Mouse (Mus musculus): ENCODE data around the gene Dab2.

The Dab2 gene

DNA sequence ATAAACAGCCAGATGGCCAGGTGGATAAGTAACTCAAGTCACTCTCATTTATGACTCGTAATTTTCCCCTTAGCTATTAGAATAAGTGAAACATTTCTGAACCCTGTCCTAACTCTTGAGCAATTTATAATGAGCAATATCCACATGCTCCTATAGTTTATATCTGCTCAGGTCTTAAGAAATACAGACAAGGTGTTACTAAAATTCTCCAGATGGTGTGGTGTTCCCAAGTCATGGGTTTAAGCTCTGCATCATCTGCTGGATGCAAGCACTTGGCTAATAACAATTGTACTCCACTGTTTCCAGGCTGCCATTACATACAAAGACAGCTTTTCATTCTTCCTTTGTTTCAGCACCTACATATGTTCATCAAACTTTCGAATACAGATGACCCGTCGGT is 98.6 kb downstream of the Dab2 start:
- DNase-seq: no peak

DNA sequence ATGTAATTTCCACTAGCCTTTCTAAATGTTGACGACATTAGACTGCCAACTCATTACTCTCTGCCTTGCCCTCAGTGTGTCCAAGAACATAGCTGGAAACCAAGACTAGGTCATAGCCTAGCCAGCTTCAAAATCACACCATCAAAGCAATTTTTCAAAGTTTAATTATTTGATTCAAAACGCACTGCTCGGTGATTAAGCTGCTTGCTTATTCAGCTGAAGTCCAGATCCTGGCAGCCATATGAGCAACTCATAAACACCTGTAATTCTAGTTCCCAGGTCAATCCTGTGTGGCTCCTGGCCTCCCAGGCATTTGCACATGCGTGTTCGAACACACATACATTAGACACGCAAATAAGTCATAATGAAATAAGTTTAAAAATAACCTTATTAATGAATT is 99.3 kb downstream of the Dab2 start:
- no peak for DNase-seq

DNA sequence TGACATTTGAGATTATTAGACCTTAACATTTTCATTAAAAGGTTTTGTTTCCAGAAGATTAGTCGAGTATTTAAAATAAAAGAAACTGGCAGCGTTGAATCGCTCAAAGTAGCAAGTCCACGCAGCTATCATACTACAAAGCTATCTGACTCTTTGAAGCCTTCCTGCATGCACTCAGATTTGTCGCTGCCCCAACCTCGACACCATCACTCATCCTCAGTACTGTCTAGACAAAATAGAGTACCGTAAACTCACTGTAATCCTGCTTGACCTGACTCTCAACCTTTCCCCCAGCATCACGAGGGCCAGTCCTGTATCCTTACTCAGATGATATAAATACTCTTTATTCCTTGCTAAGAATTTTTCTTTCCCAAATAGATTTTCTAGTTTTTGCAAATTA is 100.5 kb downstream of the Dab2 start:
- DNase-seq: no peak

DNA sequence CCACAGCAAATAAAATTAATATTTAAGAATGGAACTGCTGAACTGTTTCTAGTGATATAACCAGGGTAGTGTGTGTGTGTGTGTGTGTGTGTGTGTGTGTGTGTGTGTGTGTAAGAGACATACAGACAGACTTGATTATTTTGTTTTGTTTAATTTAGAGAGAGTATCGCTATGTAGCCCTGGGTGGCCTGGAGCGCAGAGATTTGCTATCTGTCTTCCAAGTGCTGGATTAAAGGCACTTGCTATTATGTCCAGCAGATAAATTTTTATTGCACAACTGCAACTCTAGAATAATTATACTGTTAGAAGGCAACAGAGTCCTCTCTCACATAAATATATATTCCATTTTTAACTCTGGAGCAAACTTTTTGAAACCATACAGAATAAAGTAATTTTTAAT is 102.8 kb downstream of the Dab2 start:
- DNase-seq: no peak

DNA sequence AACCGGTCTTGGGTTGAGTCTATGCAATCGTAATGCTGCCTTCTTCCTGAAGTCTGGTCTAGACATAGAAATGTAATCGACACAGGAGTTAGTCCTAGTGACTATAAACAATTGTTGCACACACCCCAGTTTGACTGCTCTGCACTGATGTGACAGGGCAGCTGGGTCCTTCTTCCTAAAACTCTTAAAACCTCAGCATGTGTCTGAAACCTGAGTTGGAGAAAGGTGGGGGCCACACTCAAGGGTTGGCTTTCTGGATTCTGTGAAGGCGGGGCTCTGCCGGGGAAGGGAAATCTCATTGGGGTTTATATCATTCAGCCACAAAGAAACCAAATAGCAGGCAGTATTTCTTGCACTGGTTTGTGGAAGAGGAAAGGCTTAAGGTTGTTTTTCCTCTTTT is 104.6 kb downstream of the Dab2 start:
- no peak for DNase-seq

DNA sequence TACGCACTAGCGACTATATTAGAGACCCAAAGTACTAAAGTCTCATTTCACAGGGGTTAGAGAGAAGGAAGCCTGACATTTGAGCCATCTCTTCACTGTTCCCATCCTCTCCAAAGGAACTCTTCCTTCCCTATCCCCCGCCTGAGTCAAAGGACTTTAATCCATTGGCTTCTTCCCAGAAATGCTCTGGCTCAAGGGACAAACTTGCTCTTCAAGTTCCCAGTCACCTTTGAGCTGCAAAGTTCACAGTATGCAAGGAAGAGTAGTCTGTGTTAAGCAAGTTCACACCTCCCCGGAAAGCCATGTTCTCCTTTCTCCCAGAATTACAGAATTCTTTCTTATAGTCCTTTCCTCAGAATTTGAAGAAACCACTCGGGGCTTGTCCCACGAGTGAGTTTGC is 107.2 kb downstream of the Dab2 start:
- no peak for DNase-seq

DNA sequence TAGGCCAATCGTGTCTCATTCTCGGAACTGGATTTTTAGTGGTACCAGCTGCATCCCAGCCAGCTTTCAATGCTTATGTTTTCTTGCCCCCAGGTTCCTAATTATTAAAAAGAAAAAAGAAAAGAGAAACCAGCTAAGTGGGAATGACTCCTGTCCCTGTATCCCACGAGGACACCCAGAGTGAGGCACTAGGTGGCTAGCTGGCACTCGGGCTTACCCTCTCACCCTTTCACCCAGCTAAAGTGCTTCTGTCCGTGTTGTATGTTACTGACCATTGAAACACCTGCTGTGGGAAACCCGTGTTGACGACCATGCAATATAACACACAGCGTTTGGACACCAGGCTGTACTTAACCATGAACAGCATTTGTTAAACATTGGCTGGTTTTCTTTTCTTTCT is 109.4 kb downstream of the Dab2 start:
- DNase-seq: no peak

DNA sequence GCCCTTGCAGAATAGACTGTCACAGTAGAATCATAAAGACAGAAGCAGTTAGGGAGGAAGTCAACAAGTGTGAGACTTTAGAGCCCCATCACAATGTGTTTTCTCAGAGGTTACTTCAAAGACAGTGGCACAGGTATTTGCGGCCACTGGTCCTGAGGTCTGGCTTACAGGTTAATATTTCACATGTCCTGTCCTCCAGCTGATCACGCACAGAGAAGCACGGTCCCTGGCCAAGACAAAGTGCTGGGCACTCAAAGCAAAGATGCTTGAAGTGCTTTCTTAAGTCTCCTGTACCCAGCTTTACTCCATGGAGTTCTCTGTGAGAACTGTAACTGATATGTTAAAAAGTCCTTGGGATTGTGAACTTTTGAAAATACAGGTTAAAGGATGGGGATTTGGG is 110.6 kb downstream of the Dab2 start:
- no peak for DNase-seq

DNA sequence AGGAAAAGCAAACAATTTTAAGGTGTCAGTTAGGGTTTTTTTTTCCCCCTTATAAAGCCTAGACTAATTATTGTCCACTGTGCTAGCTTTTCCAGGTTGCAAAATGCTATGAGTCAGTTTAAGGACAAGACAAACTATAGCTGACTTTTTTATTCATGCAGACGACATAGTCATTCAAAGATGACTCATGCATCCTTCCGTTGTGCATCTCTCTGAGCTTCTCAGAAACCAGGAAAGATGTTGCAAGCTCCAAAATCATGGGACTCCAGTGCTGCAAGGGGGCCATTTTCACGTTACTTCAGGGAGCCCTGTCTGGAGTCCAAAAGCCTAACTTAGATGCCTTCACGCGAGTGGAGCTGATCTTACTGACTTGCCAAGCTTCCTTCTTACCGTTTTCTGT is 111.7 kb downstream of the Dab2 start:
- DNase-seq: no peak

DNA sequence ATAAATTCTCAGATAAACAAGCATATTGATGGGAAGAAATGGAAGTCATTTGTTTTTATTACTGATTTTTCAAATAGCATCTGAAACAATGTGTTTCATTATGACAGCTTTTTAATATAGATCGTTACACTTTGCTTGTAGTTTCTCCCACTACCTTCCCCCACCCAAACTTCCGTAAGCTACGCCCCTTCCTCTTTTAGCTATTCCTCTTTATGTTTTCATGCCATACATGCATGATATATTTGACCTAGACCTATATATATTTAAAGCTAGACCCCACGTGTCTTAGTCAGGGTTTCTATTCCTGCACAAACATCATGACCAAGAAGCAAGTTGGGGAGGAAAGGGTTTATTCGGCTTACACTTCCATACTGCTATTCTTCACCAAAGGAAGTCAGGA is 115.7 kb downstream of the Dab2 start:
- no peak for DNase-seq

DNA sequence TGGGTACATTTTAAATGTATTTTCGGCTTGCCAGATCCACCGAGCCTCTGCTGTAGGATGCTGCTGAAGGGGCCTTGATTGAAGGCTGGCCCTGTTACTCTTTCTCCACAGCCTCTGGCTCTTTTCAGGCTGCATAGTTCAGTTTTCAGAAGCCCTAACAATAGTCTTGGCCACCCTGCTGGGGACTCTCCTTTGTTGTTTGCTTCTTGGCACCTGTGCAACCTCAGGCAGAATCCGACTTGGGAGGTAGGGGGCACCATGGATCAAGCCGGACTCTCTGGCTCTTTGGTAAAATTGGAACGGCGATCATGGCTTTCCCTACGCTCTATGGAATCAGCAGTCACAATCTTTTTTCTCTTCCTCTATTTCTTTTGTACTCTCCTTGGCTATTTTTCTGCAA is 132.2 kb downstream of the Dab2 start:
- no peak for DNase-seq

DNA sequence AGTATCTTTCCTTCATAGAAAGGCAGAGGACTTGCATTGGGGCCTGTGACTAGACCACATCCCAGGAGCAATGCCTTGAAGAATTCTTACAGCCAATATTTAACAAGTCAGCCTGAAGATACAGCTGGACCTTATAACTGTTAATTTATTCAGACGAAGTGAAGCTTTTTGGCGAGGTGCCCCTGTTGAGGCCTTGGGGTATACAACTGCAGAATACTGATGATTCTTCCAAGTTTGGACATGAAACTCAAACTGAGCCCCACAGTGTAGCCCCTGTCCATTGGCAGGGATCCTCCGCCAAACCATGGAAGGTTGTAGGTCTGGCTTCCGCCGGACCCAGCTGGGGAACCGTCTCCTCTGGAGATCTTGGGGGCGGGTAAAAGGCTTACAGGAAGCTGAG is 132.8 kb downstream of the Dab2 start:
- no peak for DNase-seq

DNA sequence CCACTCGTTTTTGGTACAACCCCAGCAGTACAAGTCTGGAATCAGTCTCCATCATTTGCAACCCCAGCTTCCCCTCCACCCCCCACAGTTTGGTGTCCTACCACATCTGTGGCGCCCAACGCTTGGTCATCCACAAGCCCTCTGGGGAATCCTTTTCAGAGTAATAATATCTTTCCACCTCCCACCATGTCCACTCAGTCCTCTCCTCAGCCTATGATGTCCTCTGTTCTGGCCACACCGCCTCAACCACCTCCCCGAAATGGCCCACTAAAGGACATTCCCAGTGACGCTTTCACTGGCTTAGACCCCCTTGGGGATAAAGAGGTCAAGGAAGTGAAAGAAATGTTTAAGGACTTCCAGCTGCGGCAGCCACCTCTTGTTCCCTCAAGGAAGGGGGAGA is 135.7 kb downstream of the Dab2 start:
- no peak for DNase-seq

DNA sequence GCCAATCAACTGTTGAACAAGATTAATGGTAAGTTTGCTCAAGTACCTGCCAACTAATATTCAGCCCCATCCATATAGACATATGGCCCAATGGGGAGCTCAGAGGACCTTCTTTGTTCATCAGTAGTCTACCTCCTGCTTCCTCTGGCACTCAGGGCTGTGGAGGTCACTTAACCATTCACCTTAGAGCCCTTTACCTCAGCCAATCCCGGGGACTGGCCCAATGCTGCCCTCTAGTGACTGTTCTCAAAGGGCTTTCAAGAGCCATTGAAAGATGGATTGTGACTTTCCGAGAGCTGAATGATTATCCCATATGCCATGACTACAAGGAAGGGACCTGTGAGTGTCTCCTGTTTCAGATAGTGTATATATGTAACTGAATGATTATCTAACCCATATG is 136.2 kb downstream of the Dab2 start:
- no peak for DNase-seq

DNA sequence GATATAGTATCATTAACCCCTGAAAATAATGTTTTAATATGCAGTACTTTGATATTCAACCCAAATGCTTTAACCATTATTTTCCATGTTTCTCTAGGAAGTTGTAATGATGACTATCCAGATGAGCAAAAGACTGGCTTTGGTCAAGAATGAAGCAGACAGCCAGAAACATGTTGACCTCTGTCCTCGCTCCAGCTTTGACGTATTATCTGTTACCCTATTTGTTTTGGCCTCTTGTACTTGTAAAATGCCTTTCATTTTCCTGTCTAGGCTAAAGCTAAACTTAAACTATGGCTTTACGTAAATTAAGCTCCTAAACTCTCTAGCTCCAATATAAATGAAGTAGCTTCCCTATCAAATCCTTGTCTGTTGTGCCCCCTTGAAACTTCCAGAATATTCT is 139.1 kb downstream of the Dab2 start:
- no peak for DNase-seq

DNA sequence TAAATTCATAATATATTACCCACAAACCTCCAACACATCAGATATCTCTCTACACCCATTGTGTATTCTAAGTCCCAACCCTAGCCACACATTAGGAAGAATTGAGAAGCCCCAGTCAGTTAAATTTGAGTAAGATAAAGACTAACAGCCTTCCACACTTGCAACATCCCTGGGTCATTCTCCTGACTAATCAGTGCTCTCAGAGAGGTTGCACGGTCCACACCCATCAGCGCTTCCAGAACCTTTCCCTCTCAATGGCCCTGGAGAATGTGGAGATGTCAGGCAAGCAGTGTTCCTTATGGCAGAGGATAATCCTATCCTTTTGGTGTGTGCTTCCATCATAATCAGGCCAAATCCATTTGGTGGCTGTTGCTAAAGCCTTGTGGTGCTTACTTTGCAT is 144.9 kb downstream of the Dab2 start:
- no peak for DNase-seq

DNA sequence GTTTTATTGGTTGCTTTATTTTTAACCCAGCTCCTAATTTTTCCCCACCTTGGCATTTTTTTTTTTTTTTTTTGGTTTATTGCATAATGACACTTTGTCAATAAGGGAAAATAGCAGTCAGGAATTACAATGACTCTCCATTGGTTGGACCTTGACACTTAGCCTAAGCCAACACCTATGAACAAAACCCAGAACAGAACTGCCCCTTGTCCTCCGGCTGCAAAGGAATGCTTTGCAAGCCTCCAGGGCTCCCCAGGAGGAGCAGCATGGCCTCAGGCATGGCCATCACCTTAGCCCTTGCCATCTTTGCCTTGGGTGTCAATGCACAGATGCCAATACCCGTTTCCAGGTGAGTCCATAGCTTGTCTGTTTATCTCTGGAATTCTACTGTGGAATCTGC is 145.5 kb downstream of the Dab2 start, which contains the start of gene C9:
Gene C9, plus strand, starts transcription at position 193 of the 400 bp plus-strand sequence.
- no peak for DNase-seq

DNA sequence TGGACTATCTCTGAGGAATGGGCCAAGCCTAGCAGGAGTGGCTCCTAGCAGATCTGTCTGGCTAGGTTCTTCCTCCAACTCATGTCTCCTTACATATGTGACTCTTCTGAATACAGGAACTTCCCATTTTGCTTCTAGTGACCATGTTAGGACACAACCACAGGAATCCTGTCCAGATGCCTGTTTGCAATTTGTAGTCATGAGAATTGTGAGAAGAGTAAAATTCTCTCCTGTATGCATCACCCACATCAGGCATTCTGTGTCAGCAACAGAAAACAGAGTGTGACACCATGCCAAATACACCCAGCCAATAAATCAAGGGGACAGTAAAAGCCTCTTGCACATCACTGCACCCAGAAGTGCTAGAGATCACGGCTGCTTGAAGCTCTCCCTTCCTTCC is 146.6 kb downstream of the Dab2 start:
- DNase-seq: no peak

DNA sequence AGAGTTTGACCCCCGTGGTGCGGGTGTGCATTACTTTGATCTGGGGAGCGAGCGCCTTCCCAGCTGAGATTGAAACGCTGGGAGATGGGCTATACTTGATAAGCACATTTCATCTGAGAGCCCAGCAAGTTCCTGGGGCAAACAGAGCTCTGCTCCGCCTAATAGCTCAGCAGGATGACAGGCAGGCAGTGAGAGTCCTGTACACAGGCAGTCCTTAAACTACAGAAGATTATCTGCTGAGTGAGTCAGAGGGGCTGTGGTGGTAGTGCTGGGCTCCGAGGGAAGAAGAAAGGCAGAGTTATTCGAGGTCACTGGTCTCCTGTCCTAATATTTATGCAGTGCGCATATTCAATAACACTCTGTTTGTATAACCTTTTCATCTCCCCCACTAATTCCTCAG is 149.3 kb downstream of the Dab2 start:
- no peak for DNase-seq

DNA sequence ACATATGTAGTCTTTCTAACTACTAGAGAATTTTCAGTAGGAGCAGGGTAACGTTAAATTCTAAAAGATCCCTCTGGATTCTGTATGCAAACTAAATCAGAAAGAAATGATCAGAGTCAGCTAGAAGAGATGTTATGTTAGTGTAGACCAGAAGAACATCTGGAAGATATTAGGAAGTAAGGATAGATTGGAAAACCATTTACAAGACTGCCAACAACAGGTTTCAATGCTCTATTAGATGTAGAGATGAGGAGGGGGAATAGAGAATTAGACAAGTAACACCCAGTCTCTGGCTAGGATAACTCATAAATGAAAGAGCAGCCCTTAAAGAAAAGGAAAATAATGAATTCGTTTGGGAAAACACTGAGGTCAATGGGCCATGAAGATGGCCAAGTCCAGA is 154.9 kb downstream of the Dab2 start:
- no peak for DNase-seq

DNA sequence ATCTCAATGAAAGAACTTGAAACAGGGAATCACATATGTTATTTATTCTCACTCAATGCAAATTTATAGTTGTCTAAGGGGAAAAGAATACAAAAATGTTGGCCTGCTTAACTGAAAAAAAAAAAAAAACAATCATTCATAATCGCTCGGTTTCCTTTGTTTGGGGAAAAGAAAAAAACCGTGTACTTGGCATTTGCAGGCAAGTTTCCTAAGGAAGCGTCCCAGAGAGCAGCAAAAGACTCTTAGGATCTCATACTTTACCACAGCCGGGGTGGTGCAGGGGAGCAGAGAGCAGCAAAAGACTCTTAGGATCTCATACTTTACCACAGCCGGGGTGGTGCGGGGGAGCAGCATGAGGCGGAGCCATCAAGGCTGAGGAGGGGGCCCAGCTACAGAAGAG is 161.8 kb downstream of the Dab2 start:
- no peak for DNase-seq

DNA sequence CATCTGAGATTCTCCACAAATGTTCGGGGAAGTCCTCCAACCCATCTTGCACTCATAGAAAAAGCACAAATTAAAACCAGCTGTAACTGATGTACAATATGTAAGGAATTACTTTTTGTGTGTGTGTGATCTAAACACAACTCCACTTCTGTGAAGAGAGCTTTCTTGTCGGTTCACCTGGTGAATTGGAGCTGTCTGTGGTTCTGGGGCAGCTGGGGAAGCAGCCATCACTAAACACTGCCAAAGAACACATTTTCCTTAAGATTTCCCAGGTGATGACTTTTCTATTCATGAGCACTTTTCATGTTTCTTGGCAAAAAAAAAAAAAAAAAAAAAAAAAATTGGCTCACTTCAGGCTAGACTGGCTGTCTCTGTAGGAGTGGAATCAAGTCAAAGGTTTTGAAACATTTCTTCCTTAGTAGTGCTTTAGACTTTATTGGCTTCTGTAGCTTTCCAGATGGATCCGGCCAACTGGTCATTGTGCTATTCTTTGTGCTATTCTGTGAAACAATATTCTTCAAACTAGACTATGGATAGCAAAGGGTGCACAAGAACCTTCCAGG is 163.9 kb downstream of the Dab2 start:
- no peak for DNase-seq

DNA sequence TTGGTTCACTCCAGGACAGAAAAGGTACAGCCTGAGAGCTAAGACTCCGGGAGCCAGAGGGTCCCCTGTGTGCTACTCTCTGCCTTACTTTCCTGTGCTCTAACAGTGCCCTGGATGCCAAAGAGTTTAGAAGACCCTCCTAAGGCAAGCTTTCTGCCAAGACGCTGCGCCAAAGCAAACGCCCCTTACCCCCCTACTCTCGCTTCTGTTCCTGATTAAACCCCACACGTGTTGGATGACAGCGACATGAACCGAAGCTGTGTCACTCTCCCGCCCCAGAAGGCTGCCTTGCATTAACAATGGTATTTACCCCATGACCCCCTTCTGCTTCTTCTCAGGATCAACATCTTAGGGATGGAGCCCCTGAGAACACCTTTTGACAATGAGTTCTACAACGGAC is 167.4 kb downstream of the Dab2 start:
- DNase-seq: no peak

DNA sequence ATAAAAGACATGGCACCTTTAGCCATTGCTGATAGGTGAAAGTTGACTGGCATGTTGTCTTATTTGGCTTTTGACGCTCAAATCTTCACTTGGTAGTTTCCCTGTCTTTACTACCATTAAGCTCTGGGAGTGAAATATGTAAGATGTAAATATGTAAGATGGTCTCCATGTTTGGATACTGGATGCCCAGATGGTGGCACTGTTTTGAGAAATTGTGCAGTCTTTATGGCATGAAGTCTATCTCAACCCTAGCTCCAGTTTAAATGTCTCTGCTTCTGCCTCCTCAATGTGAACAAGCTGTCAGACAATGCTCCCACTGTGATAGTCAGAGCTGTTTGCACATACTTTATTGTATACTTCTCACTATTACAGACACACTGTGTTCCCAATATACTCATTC is 169.3 kb downstream of the Dab2 start:
- no peak for DNase-seq

DNA sequence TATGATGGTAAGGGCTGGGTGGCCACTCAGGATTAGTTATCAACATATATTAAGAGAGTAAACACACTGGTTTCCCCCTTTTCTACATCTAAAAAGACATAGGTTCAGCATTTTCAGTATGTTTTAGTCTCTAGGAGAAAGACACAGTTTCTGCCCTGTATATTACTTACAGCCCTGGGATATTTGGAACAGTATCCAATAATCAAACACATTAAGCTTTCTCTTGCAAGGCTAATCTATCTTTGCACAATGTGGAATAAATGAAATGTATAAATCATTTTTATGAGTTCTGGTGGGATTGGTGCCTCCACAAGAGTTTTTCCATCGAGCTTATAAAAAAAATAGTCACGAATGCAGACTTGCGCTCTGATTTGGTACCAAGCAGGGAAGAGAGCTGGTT is 169.8 kb downstream of the Dab2 start:
- DNase-seq: no peak

DNA sequence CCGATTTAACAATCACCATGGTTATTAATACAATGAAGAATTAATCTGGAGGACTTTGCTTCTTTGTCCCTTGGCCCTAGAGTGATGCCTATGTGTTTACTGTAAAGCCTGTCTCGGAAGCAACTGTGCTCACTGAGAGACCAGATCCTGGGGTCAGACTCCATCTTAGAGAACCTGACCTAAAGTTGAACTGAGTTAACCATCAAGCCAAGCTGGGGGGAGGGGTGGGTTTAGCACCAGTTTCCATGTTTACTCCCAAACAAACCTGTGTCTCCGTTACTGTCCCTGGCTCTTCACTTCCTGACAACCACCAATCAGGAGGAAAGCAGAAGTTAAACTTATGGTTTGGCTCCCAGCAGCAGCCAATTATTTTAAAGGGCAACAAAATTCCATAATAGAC is 184.0 kb downstream of the Dab2 start:
- no peak for DNase-seq

Measured in cerebellum, adult 9-11 months (tissue).